Mouse (Mus musculus): ENCODE measurements around the gene Gpr65. TPM values are rescaled to one million over a fixed set of nuclear protein-coding genes. Genes with fewer than 3 reads are reported as not detected.
"Not testable (repeated sequence)": the region's sequence is repeated elsewhere in the genome, so short reads cannot be mapped to it uniquely, and the experiment has no call there.

Gene Gpr65
- total RNA-seq, 4 experiments from 2014 or later = 0.17 to 0.98 (median 0.95) TPM; not detected in 1

- peak in 1 of 2 experiments; percentile 28 for DNase-seq (ENCODE audit: low spot score in 2 of 2)
These were observed 14.5 kb downstream of the Gpr65 start for GRCm38 (mm10) chr12:98282776-98283486.

- no peak for DNase-seq (ENCODE audit: low spot score in 2 of 2)
These were observed 15.0 kb downstream of the Gpr65 start for GRCm38 (mm10) chr12:98283487-98283860.

GRCm38 (mm10) chr12:98284477-98284876 lies 16.0 kb downstream of the Gpr65 start:
- no peak for DNase-seq (ENCODE audit: low spot score in 2 of 2)

GRCm38 (mm10) chr12:98290475-98290874 lies 22.0 kb downstream of the Gpr65 start:
- no peak for DNase-seq (ENCODE audit: low spot score in 2 of 2)

- no peak for DNase-seq (ENCODE audit: low spot score in 2 of 2)
These were observed 23.8 kb downstream of the Gpr65 start for GRCm38 (mm10) chr12:98292278-98292677.

GRCm38 (mm10) chr12:98294241-98294640 lies 25.8 kb downstream of the Gpr65 start:
- no peak for DNase-seq (ENCODE audit: low spot score in 2 of 2)

GRCm38 (mm10) chr12:98301980-98302379 lies 33.5 kb downstream of the Gpr65 start:
- DNase-seq (ENCODE audit: low spot score in 2 of 2) = no peak

- no peak for DNase-seq (ENCODE audit: low spot score in 2 of 2)
These were observed 34.6 kb downstream of the Gpr65 start for GRCm38 (mm10) chr12:98303013-98303412.

- no peak for DNase-seq (ENCODE audit: low spot score in 2 of 2)
These were observed 38.9 kb downstream of the Gpr65 start for GRCm38 (mm10) chr12:98307179-98307915.

GRCm38 (mm10) chr12:98311376-98312083 lies 43.1 kb downstream of the Gpr65 start:
- no peak for DNase-seq (ENCODE audit: low spot score in 2 of 2)

- DNase-seq (ENCODE audit: low spot score in 2 of 2) = no peak
These were observed 47.5 kb downstream of the Gpr65 start for GRCm38 (mm10) chr12:98315924-98316323.

GRCm38 (mm10) chr12:98317718-98318340 lies 49.4 kb downstream of the Gpr65 start:
- no peak for DNase-seq (ENCODE audit: low spot score in 2 of 2)

- DNase-seq (ENCODE audit: low spot score in 2 of 2) = no peak
These were observed 54.0 kb downstream of the Gpr65 start for GRCm38 (mm10) chr12:98322426-98322825.

- DNase-seq (ENCODE audit: low spot score in 2 of 2) = not testable (repeated sequence)
These were observed 55.7 kb downstream of the Gpr65 start for GRCm38 (mm10) chr12:98324170-98324569.

Other genes with a start within 250 kb of the Gpr65 start
- gene Galc, start 9.2 kb upstream of the Gpr65 start, total RNA-seq (2022) = 10 to 100 TPM; 23.4 to 27.2 (median 25.1) TPM

Measured in left cerebral cortex, adult 8-10 months (tissue).